Mouse (Mus musculus) stomach, embryonic 16.5 days (tissue): ENCODE data around the gene Stim1. TPM values are rescaled to one million over a fixed set of nuclear protein-coding genes. Genes with fewer than 3 reads are reported as not detected.

ENCODE experiments used
- ATAC-seq: fragments of 200-750 bp; cut with Nextera tagmentation; 2 replicates; pipeline ENCODE4 v1.8.0; 2017; ENCODE audit warnings: moderate number of reproducible peaks, moderate TSS enrichment; ENCODE audit not compliant: insufficient read depth, low FRiP score
- H3K27ac ChIP-seq: fragments of 300-500 bp; sonication (generic); 2 replicates; pipeline ENCODE4 v1.5.1; 2014; ENCODE audit warnings: low read length
- H3K27me3 ChIP-seq: fragments of 300-500 bp; sonication (generic); 2 replicates; pipeline ENCODE4 v1.6.1; 2014; ENCODE audit warnings: low read length, control low read depth, mixed read lengths; ENCODE audit not compliant: control insufficient read depth, insufficient read depth
- H3K36me3 ChIP-seq: fragments of 300-500 bp; sonication (generic); 2 replicates; pipeline ENCODE4 v1.6.1; 2014; ENCODE audit warnings: low read length; ENCODE audit not compliant: control insufficient read depth, insufficient read depth
- H3K4me1 ChIP-seq: fragments of 300-500 bp; sonication (generic); 2 replicates; pipeline ENCODE4 v1.6.1; 2014; ENCODE audit warnings: low read length, control low read depth, mixed read lengths; ENCODE audit not compliant: control insufficient read depth, insufficient read depth
- H3K4me2 ChIP-seq: fragments of 300-500 bp; sonication (generic); 2 replicates; pipeline ENCODE4 v1.6.1; 2014; ENCODE audit warnings: low read depth, low read length, mixed read lengths
- H3K4me3 ChIP-seq: fragments of 300-500 bp; sonication (generic); replicated peaks from 2 replicates; pipeline ENCODE4 v1.5.1; 2014; ENCODE audit warnings: mild to moderate bottlenecking, low read length
- H3K9ac ChIP-seq: fragments of 300-500 bp; sonication (generic); 2 replicates; pipeline ENCODE4 v1.6.1; 2014; ENCODE audit warnings: low read length
- H3K9me3 ChIP-seq: fragments of 300-500 bp; sonication (generic); replicated peaks from 2 replicates; pipeline ENCODE4 v1.6.1; 2016; ENCODE audit warnings: low read length, control low read depth; ENCODE audit not compliant: control insufficient read depth
- WGBS: fragments of 180-500 bp; shearing (Covaris S2); extraction: QIAGEN DNeasy Blood & Tissue Kit; methylation state at CpG from one replicate; pipeline ENCODE4 v1.1.7; 2014; 5-methylcytosine and 5-hydroxymethylcytosine counted together
- polyA plus RNA-seq: library from polyadenylated mRNA; unstranded; fragments of >200 nt; fragmentation: Nextera tagmentation; extraction: Ambion mirVana; gene quantifications from 2 replicates; pipeline ENCODE4 v1.2.1, GENCODE M21; 2015

The Stim1 gene
- polyA plus RNA-seq, 1 experiment from 2014 or later: 33.7 TPM

GRCm38 (mm10) chr7:102233059-102233458 is 34.5 kb upstream of the Stim1 start:
- Histone ChIP-seq H3K36me3 (0 out of 2 replicates have a peak, but pooled peaks cover 13% of the 10 kb centered on the region), H3K27ac (no peak overlapping the region), H3K4me1 (no peaks in the 10 kb centered on the region), H3K9me3 (no peaks in the 10 kb centered on the region), H3K9ac (no peak overlapping the region), H3K4me2 (no peak overlapping the region), H3K27me3 (no peaks in the 10 kb centered on the region), H3K4me3 (no peak overlapping the region)
- ATAC-seq: no peak
- 67% methylated on average over 4 of the region's 4 CpGs for WGBS

GRCm38 (mm10) chr7:102238686-102239286 is 28.8 kb upstream of the Stim1 start:
- no peak overlapping the region for H3K9ac ChIP-seq
- H3K27ac ChIP-seq: no peak overlapping the region
- peaks cover 32% of the 10 kb centered on the region for H3K36me3 ChIP-seq
- 77% methylated on average over 8 of the region's 8 CpGs for WGBS
- no peak overlapping the region for H3K4me3 ChIP-seq
- no peaks in the 10 kb centered on the region for H3K27me3 ChIP-seq
- H3K9me3 ChIP-seq: no peaks in the 10 kb centered on the region
- no peak for ATAC-seq
- no peak overlapping the region for H3K4me2 ChIP-seq
- no peaks in the 10 kb centered on the region for H3K4me1 ChIP-seq

GRCm38 (mm10) chr7:102239591-102239990 is 28.0 kb upstream of the Stim1 start:
- no peak overlapping the region for H3K4me3 ChIP-seq
- H3K4me2 ChIP-seq: no peak overlapping the region
- H3K9me3 ChIP-seq: no peaks in the 10 kb centered on the region
- H3K4me1 ChIP-seq: peaks cover 6% of the 10 kb centered on the region
- H3K36me3 ChIP-seq: peaks cover 32% of the 10 kb centered on the region
- H3K27me3 ChIP-seq: no peaks in the 10 kb centered on the region
- no peak for ATAC-seq
- WGBS: 88% methylated on average over 16 of the region's 16 CpGs
- no peak overlapping the region for H3K9ac ChIP-seq
- H3K27ac ChIP-seq: no peak overlapping the region

- no peak overlapping the region for H3K4me3 ChIP-seq
- 82% methylated on average over 5 of the region's 5 CpGs for WGBS
- no peak overlapping the region for H3K27ac ChIP-seq
- no peaks in the 10 kb centered on the region for H3K9me3 ChIP-seq
- H3K4me1 ChIP-seq: peaks cover 34% of the 10 kb centered on the region
- no peak overlapping the region for H3K4me2 ChIP-seq
- H3K27me3 ChIP-seq: no peaks in the 10 kb centered on the region
- H3K36me3 ChIP-seq: peaks cover 25% of the 10 kb centered on the region
- H3K9ac ChIP-seq: no peak overlapping the region
- ATAC-seq: no peak
These were observed 25.2 kb upstream of the Stim1 start for GRCm38 (mm10) chr7:102242371-102242770.

GRCm38 (mm10) chr7:102242917-102243316 is 24.7 kb upstream of the Stim1 start:
- ATAC-seq: no peak
- Histone ChIP-seq H3K36me3 (peaks cover 25% of the 10 kb centered on the region), H3K27ac (no peak overlapping the region), H3K4me1 (peaks cover 40% of the 10 kb centered on the region), H3K9ac (no peak overlapping the region), H3K4me3 (no peak overlapping the region), H3K4me2 (no peak overlapping the region), H3K27me3 (no peaks in the 10 kb centered on the region), H3K9me3 (no peaks in the 10 kb centered on the region)
- WGBS: 65% methylated on average over 3 of the region's 3 CpGs

- Histone ChIP-seq H3K27me3 (no peaks in the 10 kb centered on the region), H3K9me3 (no peaks in the 10 kb centered on the region), H3K36me3 (peaks cover 19% of the 10 kb centered on the region), H3K4me3 (no peak overlapping the region), H3K4me2 (0 out of 2 replicates have a peak overlapping the region, but pooled peaks have one; percentile 7), H3K9ac (0 out of 2 replicates have a peak overlapping the region, but pooled peaks have one; percentile 5), H3K4me1 (peaks cover 48% of the 10 kb centered on the region), H3K27ac (peak overlapping the region; percentile 69)
- WGBS: 63% methylated on average over 2 of the region's 2 CpGs
- ATAC-seq: no peak
These were observed 23.7 kb upstream of the Stim1 start for GRCm38 (mm10) chr7:102243870-102244269.

GRCm38 (mm10) chr7:102244782-102245535 is 22.6 kb upstream of the Stim1 start:
- Histone ChIP-seq H3K9ac (0 out of 2 replicates have a peak overlapping the region, but pooled peaks have one; percentile 20), H3K36me3 (peaks cover 11% of the 10 kb centered on the region; the same call in 1 of the 2 replicates), H3K27me3 (no peaks in the 10 kb centered on the region), H3K4me1 (peaks cover 50% of the 10 kb centered on the region), H3K27ac (peak overlapping the region; percentile 69), H3K4me3 (no peak overlapping the region), H3K9me3 (no peaks in the 10 kb centered on the region), H3K4me2 (0 out of 2 replicates have a peak overlapping the region, but pooled peaks have one; percentile 6)
- 77% methylated on average over 3 of the region's 3 CpGs for whole genome bisulfite sequencing
- ATAC-seq: no peak

- Histone ChIP-seq H3K4me2 (peak overlapping the region; percentile 85; the same call in 1 of the 2 replicates), H3K27ac (peak overlapping the region; percentile 69), H3K4me1 (peaks cover 50% of the 10 kb centered on the region), H3K9me3 (no peaks in the 10 kb centered on the region), H3K36me3 (peaks cover 6% of the 10 kb centered on the region; the same call in 1 of the 2 replicates), H3K9ac (peak overlapping the region; percentile 61), H3K4me3 (no peak overlapping the region), H3K27me3 (no peaks in the 10 kb centered on the region)
- ATAC-seq: no peak
- WGBS: 15% methylated on average over 1 of the region's 1 CpGs
These were observed 21.8 kb upstream of the Stim1 start for GRCm38 (mm10) chr7:102245775-102246174.

- H3K4me3 ChIP-seq: no peak overlapping the region
- 49% methylated on average over 6 of the region's 6 CpGs for WGBS
These were observed 21.3 kb upstream of the Stim1 start for GRCm38 (mm10) chr7:102246265-102246664.

More at GRCm38 (mm10) chr7:102246265-102246664, 21.3 kb upstream of the Stim1 start:
- no peak for ATAC-seq
- Histone ChIP-seq H3K27ac (peak overlapping the region; percentile 69), H3K36me3 (0 out of 2 replicates have a peak, but pooled peaks cover under 1% of the 10 kb centered on the region), H3K4me2 (peak overlapping the region; percentile 85; the same call in 1 of the 2 replicates), H3K27me3 (no peaks in the 10 kb centered on the region), H3K9me3 (no peaks in the 10 kb centered on the region), H3K9ac (peak overlapping the region; percentile 61), H3K4me1 (peaks cover 50% of the 10 kb centered on the region)
